Mouse (Mus musculus) hindbrain, embryonic 10.5 days (tissue): ENCODE measurements at regions not wholly inside any gene's neighbourhood (a gene's known extent, or its start where the extent isn't known, plus 50 kb on each side); places are given as distances from the start of the nearest gene placed in this dataset.

ENCODE experiments used
- DNase-seq: peaks from one replicate; pipeline ENCODE4 v3.0.0-alpha.2; 2017; ENCODE audit warnings: low spot score
- H3K27ac ChIP-seq: fragments of 300-500 bp; sonication (generic); 2 replicates; pipeline ENCODE4 v1.5.1; 2016; ENCODE audit warnings: mild to moderate bottlenecking, moderate library complexity
- H3K27me3 ChIP-seq: fragments of 300-500 bp; sonication (generic); 2 replicates; pipeline ENCODE4 v1.6.1; 2016; ENCODE audit warnings: mild to moderate bottlenecking; ENCODE audit not compliant: poor library complexity, insufficient read depth, severe bottlenecking
- H3K36me3 ChIP-seq: fragments of 300-500 bp; sonication (generic); 2 replicates; pipeline ENCODE4 v1.6.1; 2016; ENCODE audit warnings: mild to moderate bottlenecking, moderate library complexity
- H3K4me1 ChIP-seq: fragments of 300-500 bp; sonication (generic); replicated peaks from 2 replicates; pipeline ENCODE4 v1.6.1; 2016; ENCODE audit warnings: mild to moderate bottlenecking
- H3K4me3 ChIP-seq: fragments of 300-500 bp; sonication (generic); 2 replicates; pipeline ENCODE4 v1.5.1; 2016; ENCODE audit warnings: mild to moderate bottlenecking, moderate library complexity
- H3K9me3 ChIP-seq: fragments of 300-500 bp; sonication (generic); 2 replicates; pipeline ENCODE4 v1.6.1; 2016; ENCODE audit warnings: mild to moderate bottlenecking, moderate library complexity
- WGBS: fragments of 180-500 bp; shearing (Covaris S2); methylation state at CpG from one replicate; pipeline ENCODE4 v1.1.7; 2016; 5-methylcytosine and 5-hydroxymethylcytosine counted together

- Histone ChIP-seq H3K9me3 (no peaks in the 10 kb centered on the region), H3K4me3 (no peak overlapping the region), H3K27ac (no peak overlapping the region), H3K36me3 (no peaks in the 10 kb centered on the region), H3K4me1 (no peaks in the 10 kb centered on the region), H3K27me3 (no peaks in the 10 kb centered on the region)
- DNase-seq: no peak
- WGBS: 89% methylated on average over 2 of the region's 2 CpGs
These were observed 397.2 kb downstream of the Slco6d1 start for GRCm38 (mm10) chr1:98818076-98818475.

- DNase-seq: no peak
- H3K9me3 ChIP-seq: no peaks in the 10 kb centered on the region
- no peak overlapping the region for H3K27ac ChIP-seq
- 88% methylated on average over 1 of the region's 1 CpGs for WGBS
- H3K4me3 ChIP-seq: no peak overlapping the region
- H3K27me3 ChIP-seq: no peaks in the 10 kb centered on the region
- H3K36me3 ChIP-seq: no peaks in the 10 kb centered on the region
- no peaks in the 10 kb centered on the region for H3K4me1 ChIP-seq
These were observed 439.3 kb downstream of the Slco6d1 start for GRCm38 (mm10) chr1:98860236-98860635.

- no peak overlapping the region for H3K27ac ChIP-seq
- no peaks in the 10 kb centered on the region for H3K27me3 ChIP-seq
- DNase-seq: no peak
- H3K36me3 ChIP-seq: no peaks in the 10 kb centered on the region
- WGBS: 86% methylated on average over 3 of the region's 3 CpGs
- no peaks in the 10 kb centered on the region for H3K9me3 ChIP-seq
- H3K4me1 ChIP-seq: no peaks in the 10 kb centered on the region
- no peak overlapping the region for H3K4me3 ChIP-seq
These were observed 485.3 kb downstream of the Slco6d1 start for GRCm38 (mm10) chr1:98906260-98906659.

- no peaks in the 10 kb centered on the region for H3K36me3 ChIP-seq
These were observed 502.1 kb downstream of the Slco6d1 start for GRCm38 (mm10) chr1:98923043-98923442.

GRCm38 (mm10) chr1:98924933-98925332, 504.0 kb downstream of the Slco6d1 start:
- Histone ChIP-seq H3K27me3 (no peaks in the 10 kb centered on the region), H3K36me3 (no peaks in the 10 kb centered on the region), H3K4me1 (no peaks in the 10 kb centered on the region), H3K4me3 (no peak overlapping the region), H3K9me3 (no peaks in the 10 kb centered on the region), H3K27ac (no peak overlapping the region)
- DNase-seq: no peak
- 92% methylated on average over 2 of the region's 2 CpGs for whole genome bisulfite sequencing

More at GRCm38 (mm10) chr1:98923043-98923442, 502.1 kb downstream of the Slco6d1 start:
- Histone ChIP-seq H3K4me3 (no peak overlapping the region), H3K27ac (no peak overlapping the region), H3K9me3 (no peaks in the 10 kb centered on the region), H3K27me3 (no peaks in the 10 kb centered on the region), H3K4me1 (no peaks in the 10 kb centered on the region)
- 87% methylated on average over 2 of the region's 2 CpGs for WGBS
- DNase-seq: no peak

- H3K9me3 ChIP-seq: no peaks in the 10 kb centered on the region
- no peak overlapping the region for H3K4me3 ChIP-seq
- H3K27me3 ChIP-seq: no peaks in the 10 kb centered on the region
- WGBS: 83% methylated on average over 1 of the region's 1 CpGs
- no peaks in the 10 kb centered on the region for H3K36me3 ChIP-seq
- no peaks in the 10 kb centered on the region for H3K4me1 ChIP-seq
- DNase-seq: no peak
- no peak overlapping the region for H3K27ac ChIP-seq
These were observed 510.0 kb downstream of the Slco6d1 start for GRCm38 (mm10) chr1:98930926-98931325.

GRCm38 (mm10) chr1:98932239-98932638, 511.3 kb downstream of the Slco6d1 start:
- no peak for DNase-seq
- Histone ChIP-seq H3K4me1 (no peaks in the 10 kb centered on the region), H3K36me3 (no peaks in the 10 kb centered on the region), H3K9me3 (no peaks in the 10 kb centered on the region), H3K27ac (no peak overlapping the region), H3K4me3 (no peak overlapping the region), H3K27me3 (no peaks in the 10 kb centered on the region)
- WGBS: 96% methylated on average over 1 of the region's 1 CpGs

- Histone ChIP-seq H3K27ac (no peak overlapping the region), H3K4me1 (no peaks in the 10 kb centered on the region), H3K36me3 (no peaks in the 10 kb centered on the region), H3K27me3 (no peaks in the 10 kb centered on the region), H3K9me3 (no peaks in the 10 kb centered on the region), H3K4me3 (no peak overlapping the region)
- 84% methylated on average over 1 of the region's 1 CpGs for whole genome bisulfite sequencing
- DNase-seq: no peak
These were observed 556.8 kb downstream of the Slco6d1 start for GRCm38 (mm10) chr1:98977686-98978085.
